Mouse (Mus musculus) telencephalon, adult 2 months (tissue): Measurements from ENCODE around the gene a.

Experiments
- DNase-seq: peaks from one replicate; pipeline ENCODE4 v3.0.0-alpha.2; 2011; ENCODE audit warnings: low read depth, low spot score

a gene

GRCm38 (mm10) chr2:154790656-154791483, at the start of gene a, which contains the start of gene Raly:
TSS of gene a (plus strand) at chr2:154791402.
TSS of gene Raly (plus strand) at chr2:154791096.
- DNase-seq: peak; percentile 98

GRCm38 (mm10) chr2:154742911-154743819, 48.0 kb upstream of the a start:
- no peak for DNase-seq

GRCm38 (mm10) chr2:154743915-154744314, 47.3 kb upstream of the a start:
- DNase-seq: no peak

- DNase-seq: no peak
Observed at GRCm38 (mm10) chr2:154748383-154748782, 42.8 kb upstream of the a start.

- DNase-seq: no peak
Observed at GRCm38 (mm10) chr2:154749046-154750036, 41.9 kb upstream of the a start.

GRCm38 (mm10) chr2:154751924-154752323, 39.3 kb upstream of the a start:
- DNase-seq: no peak

- DNase-seq: no peak
Observed at GRCm38 (mm10) chr2:154754068-154754560, 37.1 kb upstream of the a start.

GRCm38 (mm10) chr2:154755791-154756190, 35.4 kb upstream of the a start:
- no peak for DNase-seq

GRCm38 (mm10) chr2:154757691-154758090, 33.5 kb upstream of the a start:
- no peak for DNase-seq

- no peak for DNase-seq
Observed at GRCm38 (mm10) chr2:154758454-154758853, 32.7 kb upstream of the a start.

GRCm38 (mm10) chr2:154763226-154763625, 28.0 kb upstream of the a start:
- DNase-seq: no peak

GRCm38 (mm10) chr2:154764828-154765497, 26.2 kb upstream of the a start:
- no peak for DNase-seq

GRCm38 (mm10) chr2:154765554-154766008, 25.6 kb upstream of the a start:
- no peak for DNase-seq

GRCm38 (mm10) chr2:154767051-154767450, 24.2 kb upstream of the a start:
- no peak for DNase-seq

- no peak for DNase-seq
Observed at GRCm38 (mm10) chr2:154769930-154770329, 21.3 kb upstream of the a start, which contains the start of gene Gm14214. TSS of gene Gm14214 (minus strand) at chr2:154770030.

- DNase-seq: peak; percentile 35
Observed at GRCm38 (mm10) chr2:154771604-154772003, 19.6 kb upstream of the a start.

GRCm38 (mm10) chr2:154774032-154774431, 17.2 kb upstream of the a start:
- no peak for DNase-seq

GRCm38 (mm10) chr2:154776496-154776895, 14.7 kb upstream of the a start:
- DNase-seq: no peak

- DNase-seq: no peak
Observed at GRCm38 (mm10) chr2:154779648-154780047, 11.6 kb upstream of the a start.

- DNase-seq: no peak
Observed at GRCm38 (mm10) chr2:154782361-154782760, 8.8 kb upstream of the a start.
